Mouse (Mus musculus) heart, adult 9 months (tissue): ENCODE measurements around the gene Sh3gl3.

ENCODE experiments used
- DNase-seq, 2 experiments: peaks; one replicate each; pipeline ENCODE4 v3.0.0; 2022; ENCODE audit warnings: low spot score in 2 of 2

The Sh3gl3 gene

GRCm38 (mm10) chr7:82235486-82235885 lies 61.8 kb downstream of the Sh3gl3 start:
- no peak for DNase-seq

GRCm38 (mm10) chr7:82236152-82236898 lies 62.7 kb downstream of the Sh3gl3 start:
- DNase-seq = no peak

GRCm38 (mm10) chr7:82236899-82237162 lies 63.2 kb downstream of the Sh3gl3 start:
- no peak for DNase-seq

- no peak for DNase-seq
Measured at GRCm38 (mm10) chr7:82240424-82241240, 67.0 kb downstream of the Sh3gl3 start.

- no peak for DNase-seq
Measured at GRCm38 (mm10) chr7:82244701-82245100, 71.1 kb downstream of the Sh3gl3 start.

GRCm38 (mm10) chr7:82248953-82249695 lies 75.5 kb downstream of the Sh3gl3 start:
- no peak for DNase-seq

- no peak for DNase-seq
Measured at GRCm38 (mm10) chr7:82253309-82253708, 79.7 kb downstream of the Sh3gl3 start.

GRCm38 (mm10) chr7:82256936-82257335 lies 83.3 kb downstream of the Sh3gl3 start:
- DNase-seq = no peak

- no peak for DNase-seq
Measured at GRCm38 (mm10) chr7:82257530-82257929, 83.9 kb downstream of the Sh3gl3 start.

GRCm38 (mm10) chr7:82260210-82260609 lies 86.6 kb downstream of the Sh3gl3 start:
- no peak for DNase-seq

GRCm38 (mm10) chr7:82263141-82263540 lies 89.5 kb downstream of the Sh3gl3 start:
- DNase-seq = peak in 1 of 2 experiments; percentile 31

- no peak for DNase-seq
Measured at GRCm38 (mm10) chr7:82264119-82264518, 90.5 kb downstream of the Sh3gl3 start.

- no peak for DNase-seq
Measured at GRCm38 (mm10) chr7:82265365-82265764, 91.7 kb downstream of the Sh3gl3 start.

- DNase-seq = no peak
Measured at GRCm38 (mm10) chr7:82269948-82270347, 96.3 kb downstream of the Sh3gl3 start.

- no peak for DNase-seq
Measured at GRCm38 (mm10) chr7:82271742-82272141, 98.1 kb downstream of the Sh3gl3 start.

- DNase-seq = peak in 1 of 2 experiments; percentile 30
Measured at GRCm38 (mm10) chr7:82272875-82273274, 99.2 kb downstream of the Sh3gl3 start.

GRCm38 (mm10) chr7:82274011-82274709 lies 100.5 kb downstream of the Sh3gl3 start:
- DNase-seq = peak in 1 of 2 experiments; percentile 37

- no peak for DNase-seq
Measured at GRCm38 (mm10) chr7:82274975-82275374, 101.3 kb downstream of the Sh3gl3 start.

- no peak for DNase-seq
Measured at GRCm38 (mm10) chr7:82275529-82276204, 102.0 kb downstream of the Sh3gl3 start.

GRCm38 (mm10) chr7:82282011-82282410 lies 108.4 kb downstream of the Sh3gl3 start:
- DNase-seq = no peak

GRCm38 (mm10) chr7:82282464-82282863 lies 108.8 kb downstream of the Sh3gl3 start:
- no peak for DNase-seq
